Mouse (Mus musculus) stomach, adult 2 months (tissue): ENCODE data around the gene Prkcb. TPM values are rescaled to one million over a fixed set of nuclear protein-coding genes. Genes with fewer than 3 reads are reported as not detected.

Experiments used
- polyA plus RNA-seq: library from polyadenylated mRNA; depleted of rRNA; stranded (reverse); fragments of >200 nt; gene quantifications from 2 replicates; pipeline ENCODE4 v1.2.3, GENCODE M21; 2012; rRNA removed

The Prkcb gene
- 2.3 and 2.5 TPM in 2 replicates for polyA plus RNA-seq

GRCm38 (mm10) chr7:122288605-122289242, at the start of gene Prkcb:
Prkcb (plus strand) TSS chr7:122288751.

GRCm38 (mm10) chr7:122670442-122670872, 381.9 kb downstream of the Prkcb start, which contains the start of gene Cacng3:
Cacng3 (plus strand) TSS chr7:122670492.

Other genes starting within 250 kb of the Prkcb start
- gene Ubfd1, start 221.6 kb upstream of the Prkcb start, polyA plus RNA-seq, result 6.2 and 9.9 TPM in 2 replicates
- gene Ears2, start 221.5 kb upstream of the Prkcb start, polyA plus RNA-seq, result 5.0 and 6.8 TPM in 2 replicates
- gene Ndufab1, start 186.9 kb upstream of the Prkcb start, polyA plus RNA-seq, result 737 and 2,147 TPM in 2 replicates
- 0.38 and 0.88 TPM in 2 replicates for gene Palb2, start 155.8 kb upstream of the Prkcb start, polyA plus RNA-seq
- gene Dctn5, start 155.7 kb upstream of the Prkcb start, polyA plus RNA-seq, result 24.9 and 28.6 TPM in 2 replicates
- gene Plk1, start 129.3 kb upstream of the Prkcb start, polyA plus RNA-seq, result 5.5 and 8.8 TPM in 2 replicates
- 70.5 and 84.0 TPM in 2 replicates for gene Ern2, start 102.5 kb upstream of the Prkcb start, polyA plus RNA-seq
- 4.0 and 5.5 TPM in 2 replicates for gene Chp2, start 69.3 kb upstream of the Prkcb start, polyA plus RNA-seq